25 mouse cellular contexts compared by ENCODE assay signal in the genomic region with DNA sequence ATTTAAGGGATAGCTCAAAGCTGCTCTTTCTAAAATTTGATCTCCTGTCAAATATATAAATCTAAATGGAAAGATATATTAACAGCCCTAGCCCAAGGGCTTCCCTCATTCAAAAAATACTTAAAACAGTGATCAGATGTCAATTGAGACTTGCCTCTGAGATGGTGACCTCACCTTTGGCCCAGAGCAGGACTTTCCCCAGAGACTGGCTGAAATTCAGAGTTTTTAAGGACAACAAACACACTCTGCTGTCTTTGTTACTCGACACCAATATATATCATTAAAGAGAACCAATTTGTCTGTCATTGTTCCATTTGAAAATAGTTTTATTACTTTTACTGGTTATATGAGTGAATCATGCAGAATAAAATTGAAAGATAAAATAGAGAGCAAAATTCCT. TPM values are rescaled to one million over a fixed set of nuclear protein-coding genes. Genes with fewer than 3 reads are reported as not detected.
"Had no signal": no experiment of that assay in that cellular context is flagged by ENCODE, and none has a peak within 500 bp of the region (broad histone marks: within the 10 kb centered on the region; RNA-seq: fewer than 3 reads in every experiment).

No protein-coding gene starts in this region.

- H3K27ac ChIP-seq: gastrocnemius, adult 2 months; heart, embryonic 10.5 days; hindbrain, embryonic 10.5 days; hindbrain, embryonic 12.5 days; hindbrain, embryonic 14.5 days; intestine, embryonic 15.5 days; layer of hippocampus, adult 2 months; left cerebral cortex, adult 2 months; limb, embryonic 10.5 days; limb, embryonic 12.5 days; liver, embryonic 13.5 days; liver, embryonic 15.5 days had no signal

- DNase-seq: gastrocnemius, adult 2 months; gastrocnemius, postnatal 10 days; gastrocnemius, postnatal 25 days; heart, postnatal 10 days; heart, postnatal 4 days; kidney, adult 18-20 months; kidney, adult 8-10 months; kidney, postnatal 10 days; kidney, postnatal 25 days; kidney, postnatal 4 days; liver; liver, embryonic 13.5 days had no signal

- H3K36me3 ChIP-seq: heart, embryonic 10.5 days; heart, embryonic 12.5 days; hindbrain, embryonic 10.5 days; hindbrain, embryonic 12.5 days; intestine, embryonic 15.5 days; limb, embryonic 10.5 days; limb, embryonic 12.5 days; liver, embryonic 13.5 days; liver, embryonic 15.5 days had no signal

- H3K4me3 ChIP-seq: gastrocnemius, adult 2 months; heart, embryonic 10.5 days; heart, embryonic 12.5 days; hindbrain, embryonic 10.5 days; hindbrain, embryonic 12.5 days; intestine, embryonic 15.5 days; layer of hippocampus, adult 2 months; left cerebral cortex, adult 2 months; limb, embryonic 10.5 days; limb, embryonic 12.5 days; liver, embryonic 13.5 days; liver, embryonic 15.5 days had no signal

- H3K4me1 ChIP-seq: intestine, embryonic 15.5 days had no signal

- H3K9ac ChIP-seq: heart, embryonic 12.5 days; hindbrain, embryonic 12.5 days; hindbrain, embryonic 14.5 days; intestine, embryonic 15.5 days; limb, embryonic 12.5 days; liver, embryonic 13.5 days; liver, embryonic 15.5 days had no signal

- H3K27me3 ChIP-seq: heart, embryonic 12.5 days; hindbrain, embryonic 12.5 days; intestine, embryonic 15.5 days; limb, embryonic 12.5 days; liver, embryonic 13.5 days; liver, embryonic 15.5 days had no signal

RNA-seq across cellular contexts. Expression of a gene that starts 46.4 kb away (rescaled TPM):
- total RNA-seq: granulocyte monocyte progenitor cell, adult 5-6 weeks; heart, postnatal 10 days had no signal
- polyA plus RNA-seq: hindbrain, embryonic 10.5 days; inflammation-experienced regulatory T-cells, adult 6 months; limb, embryonic 10.5 days; limb, embryonic 12.5 days had no signal
